Comparison of ENCODE assay signal across 21 mouse cellular contexts in genomic region chr13:46337791-46338190, GRCm38 (mm10).
DNase-seq lines count a peak whose midpoint lies in the region; ATAC-seq lines count a peak whose summit lies in the region.
"Had no signal": no experiment of that assay in that cellular context is flagged by ENCODE, and none has a peak within 500 bp of the region (broad histone marks: within the 10 kb centered on the region; RNA-seq: fewer than 3 reads in every experiment).

No protein-coding gene starts in this region.

- H3K36me3 ChIP-seq in heart, embryonic 10.5 days = no peaks in the 10 kb centered on the region
- H3K36me3 ChIP-seq: embryonic facial prominence, embryonic 10.5 days; hindbrain, embryonic 13.5 days; intestine, embryonic 15.5 days; limb, embryonic 10.5 days had no signal

- peak; percentile 59 for DNase-seq in 416B (ENCODE audit: low read depth)
- peak; percentile 44 to 56 for DNase-seq in B cell, adult 2 months
- peak; percentile 41 to 50 for DNase-seq in natural killer cell, adult 2 months (ENCODE audit: low spot score in 2 of 2)
- no peak for DNase-seq in layer of hippocampus, postnatal 25 days (ENCODE audit: extremely low spot score in 1 of 2, low spot score in 1 of 2)
- no peak for DNase-seq in urinary bladder, postnatal 36 days (ENCODE audit: low spot score in 2 of 2)
- no peak for DNase-seq in heart, embryonic 10.5 days (ENCODE audit: low spot score)
- DNase-seq: adrenal gland, adult 8-10 months; cerebellum, adult 8-10 months; gastrocnemius, postnatal 14 days; heart, postnatal 10 days; kidney, adult 9 months; kidney, postnatal 25 days; lung, adult 18-20 months; right cerebral cortex, postnatal 4 days had no signal

- H3K4me3 ChIP-seq in heart, embryonic 10.5 days = no peak overlapping the region
- H3K4me3 ChIP-seq: embryonic facial prominence, embryonic 10.5 days; hindbrain, embryonic 13.5 days; intestine, embryonic 15.5 days; left cerebral cortex, adult 2 months; limb, embryonic 10.5 days had no signal

- 76% methylated on average over 2 of the region's 2 CpGs for WGBS in heart, embryonic 10.5 days

- H3K27me3 ChIP-seq in heart, embryonic 10.5 days (ENCODE audit: insufficient read depth, poor library complexity, severe bottlenecking) = no peaks in the 10 kb centered on the region
- H3K27me3 ChIP-seq: hindbrain, embryonic 13.5 days; intestine, embryonic 15.5 days had no signal

- H3K4me1 ChIP-seq in heart, embryonic 10.5 days = no peaks in the 10 kb centered on the region
- H3K4me1 ChIP-seq: hindbrain, embryonic 13.5 days; intestine, embryonic 15.5 days had no signal

- ATAC-seq in granulocyte monocyte progenitor cell, adult 5-6 weeks (replicated peaks; ENCODE audit: poor library complexity, severe bottlenecking) = peak; percentile 17; the same call in 1 of the 2 replicates
- ATAC-seq: intestine, embryonic 15.5 days; midbrain, embryonic 16.5 days had no signal

- H3K9me3 ChIP-seq in heart, embryonic 10.5 days = no peaks in the 10 kb centered on the region
- H3K9me3 ChIP-seq: hindbrain, embryonic 13.5 days; intestine, embryonic 15.5 days; limb, embryonic 10.5 days had no signal

- no peak overlapping the region for H3K27ac ChIP-seq in heart, embryonic 10.5 days
- H3K27ac ChIP-seq: embryonic facial prominence, embryonic 10.5 days; hindbrain, embryonic 13.5 days; intestine, embryonic 15.5 days; left cerebral cortex, adult 2 months; limb, embryonic 10.5 days had no signal

Comparison
In these comparisons a context has a peak if more than half of its experiments do, and no peak if none do; other contexts are left out.
1. DNase-seq: peak in 416B (single experiment), B cell, adult 2 months (2 of 2) and natural killer cell, adult 2 months (2 of 2); none in layer of hippocampus, postnatal 25 days (0 of 2), urinary bladder, postnatal 36 days (0 of 2) and heart, embryonic 10.5 days (single experiment).